Mouse (Mus musculus) limb, embryonic 14.5 days (tissue): ENCODE measurements around the gene Usp47. TPM values are rescaled to one million over a fixed set of nuclear protein-coding genes. Genes with fewer than 3 reads are reported as not detected.
A peak's percentile ranks its signal among the peaks of the same experiment; 100 is the strongest.

ENCODE experiments used
- ATAC-seq: fragments of 200-750 bp; cut with Nextera tagmentation; 2 replicates; pipeline ENCODE4 v1.8.0; 2017; ENCODE audit warnings: low read depth, moderate number of reproducible peaks, moderate TSS enrichment; ENCODE audit not compliant: low FRiP score
- DNase-seq: peaks from one replicate; pipeline ENCODE4 v3.0.0-alpha.2; 2015; ENCODE audit warnings: low spot score
- H3K27ac ChIP-seq: fragments of 300-500 bp; sonication (generic); replicated peaks from 2 replicates; pipeline ENCODE4 v1.5.1; 2014; ENCODE audit warnings: low read depth, mild to moderate bottlenecking, low read length, moderate library complexity, mixed read lengths
- H3K27me3 ChIP-seq: fragments of 300-500 bp; sonication (generic); 2 replicates; pipeline ENCODE4 v1.6.1; 2014; ENCODE audit warnings: low read length, mixed read lengths; ENCODE audit not compliant: control insufficient read depth, insufficient read depth
- H3K36me3 ChIP-seq: fragments of 300-500 bp; sonication (generic); 2 replicates; pipeline ENCODE4 v1.6.1; 2014; ENCODE audit warnings: mild to moderate bottlenecking, low read length, moderate library complexity, mixed read lengths; ENCODE audit not compliant: control insufficient read depth, insufficient read depth
- H3K4me1 ChIP-seq: fragments of 300-500 bp; sonication (generic); 2 replicates; pipeline ENCODE4 v1.6.1; 2014; ENCODE audit warnings: antibody characterized with exemption, low read length, mixed read lengths; ENCODE audit not compliant: control insufficient read depth, insufficient read depth
- H3K4me2 ChIP-seq: fragments of 300-500 bp; sonication (generic); replicated peaks from 2 replicates; pipeline ENCODE4 v1.6.1; 2014; ENCODE audit warnings: low read depth, mild to moderate bottlenecking, low read length, moderate library complexity; ENCODE audit not compliant: severe bottlenecking
- H3K4me3 ChIP-seq: fragments of 300-500 bp; sonication (generic); replicated peaks from 2 replicates; pipeline ENCODE4 v1.5.1; 2014; ENCODE audit warnings: low read length
- H3K9ac ChIP-seq: fragments of 300-500 bp; sonication (generic); 2 replicates; pipeline ENCODE4 v1.6.1; 2014; ENCODE audit warnings: mild to moderate bottlenecking, low read depth, low read length, moderate library complexity; ENCODE audit not compliant: severe bottlenecking
- H3K9me3 ChIP-seq: fragments of 300-500 bp; sonication (generic); 2 replicates; pipeline ENCODE4 v1.6.1; 2016; ENCODE audit warnings: low read length; ENCODE audit not compliant: control insufficient read depth
- POLR2A ChIP-seq: fragments of 200-500 bp; IDR thresholded peaks from 2 replicates; pipeline ENCODE4 v1.8.0; 2012; ENCODE audit warnings: inconsistent platforms, mild to moderate bottlenecking, moderate library complexity, borderline replicate concordance; ENCODE audit not compliant: insufficient read depth, insufficient read length; ENCODE audit errors: extremely low read depth
- WGBS: fragments of 180-500 bp; shearing (Covaris S2); extraction: QIAGEN DNeasy Blood & Tissue Kit; methylation state at CpG from one replicate; pipeline ENCODE4 v1.1.7; 2014; 5-methylcytosine and 5-hydroxymethylcytosine counted together
- polyA plus RNA-seq, 2 experiments: library from polyadenylated mRNA; depleted of rRNA in 1 of 2; stranded (reverse) in 1 of 2; unstranded in 1 of 2; fragments of >200 nt; fragmentation: Nextera tagmentation in 1 of 2; extraction: Ambion mirVana in 1 of 2; gene quantifications; 2 replicates each; pipeline versions ENCODE4 v1.2.1 to v1.2.3; 2012 to 2014

Gene Usp47
- polyA plus RNA-seq, 2 experiments: 51.9 to 81.2 TPM

- Histone ChIP-seq H3K27me3 (no peaks in the 10 kb centered on the region), H3K9me3 (no peaks in the 10 kb centered on the region), H3K36me3 (no peaks in the 10 kb centered on the region), H3K4me2 (no peak overlapping the region), H3K27ac (no peak overlapping the region), H3K4me1 (no peaks in the 10 kb centered on the region), H3K4me3 (no peak overlapping the region), H3K9ac (no peak overlapping the region)
- TF ChIP-seq POLR2A: no peak
- DNase-seq (no peak), ATAC-seq (no peak)
- WGBS: 74% methylated on average over 4 of the region's 4 CpGs
These were observed 12.3 kb upstream of the Usp47 start for GRCm38 (mm10) chr7:112010976-112011375.

DNA sequence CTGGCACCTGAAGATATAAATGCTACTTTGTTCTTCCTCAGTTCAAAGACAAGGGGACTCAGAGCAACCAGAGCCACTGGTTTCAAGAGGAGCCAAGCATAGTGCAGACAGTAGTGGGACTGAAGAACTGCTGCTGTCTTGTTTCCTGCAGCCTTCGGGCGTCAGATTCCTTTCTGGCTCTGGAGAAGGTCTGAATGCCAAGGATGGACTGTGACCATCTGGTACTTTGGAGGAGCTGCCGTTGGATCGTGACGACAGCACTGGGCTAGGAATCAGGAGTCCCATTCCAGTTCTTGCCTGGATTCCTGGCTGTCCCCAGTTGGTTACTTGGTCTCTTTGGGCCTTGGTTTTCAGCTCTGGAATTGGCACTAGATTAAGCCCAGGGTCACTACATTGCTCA lies 11.2 kb upstream of the Usp47 start:
- DNase-seq (no peak), ATAC-seq (no peak)
- TF ChIP-seq POLR2A: no peak
- no peak overlapping the region for H3K4me2 ChIP-seq
- no peaks in the 10 kb centered on the region for H3K36me3 ChIP-seq
- 29% methylated on average over 5 of the region's 5 CpGs for WGBS
- H3K9me3 ChIP-seq: no peaks in the 10 kb centered on the region
- H3K4me3 ChIP-seq: no peak overlapping the region
- H3K27ac ChIP-seq: no peak overlapping the region
- no peaks in the 10 kb centered on the region for H3K27me3 ChIP-seq
- H3K9ac ChIP-seq: no peak overlapping the region
- H3K4me1 ChIP-seq: no peaks in the 10 kb centered on the region

DNA sequence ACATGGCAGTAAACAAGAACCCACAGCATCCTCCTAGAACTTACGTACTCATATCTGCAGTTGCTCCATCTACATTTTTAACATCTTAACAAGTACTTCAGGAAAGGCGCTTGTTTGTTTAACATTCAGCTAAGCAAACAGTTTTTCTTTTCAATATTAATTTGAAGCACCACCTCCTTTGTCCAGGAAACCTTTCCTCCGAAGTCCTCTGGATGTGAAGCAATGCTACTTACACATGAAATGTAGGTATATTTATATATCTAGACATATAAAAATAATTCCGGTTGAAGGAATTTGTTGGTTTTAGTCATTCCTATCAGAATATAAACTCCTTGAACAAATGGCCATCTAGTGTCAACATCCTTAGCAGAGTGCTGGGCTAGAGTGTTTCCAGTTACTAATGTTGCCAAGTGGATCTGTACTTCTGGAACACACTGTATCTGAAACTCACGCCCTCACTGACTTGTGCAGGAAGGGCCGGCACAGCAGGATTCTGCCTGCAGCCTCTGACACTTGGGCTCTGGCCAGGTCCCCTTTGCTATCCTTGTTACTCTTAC lies 10.6 kb upstream of the Usp47 start:
- no peak for ATAC-seq
- DNase-seq: no peak
- no peak for TF ChIP-seq POLR2A
- H3K27ac ChIP-seq: no peak overlapping the region
- 82% methylated on average over 6 of the region's 6 CpGs for WGBS
- no peaks in the 10 kb centered on the region for H3K27me3 ChIP-seq
- no peaks in the 10 kb centered on the region for H3K4me1 ChIP-seq
- H3K4me3 ChIP-seq: no peak overlapping the region
- no peaks in the 10 kb centered on the region for H3K36me3 ChIP-seq
- H3K9ac ChIP-seq: no peak overlapping the region
- H3K9me3 ChIP-seq: no peaks in the 10 kb centered on the region
- no peak overlapping the region for H3K4me2 ChIP-seq

DNA sequence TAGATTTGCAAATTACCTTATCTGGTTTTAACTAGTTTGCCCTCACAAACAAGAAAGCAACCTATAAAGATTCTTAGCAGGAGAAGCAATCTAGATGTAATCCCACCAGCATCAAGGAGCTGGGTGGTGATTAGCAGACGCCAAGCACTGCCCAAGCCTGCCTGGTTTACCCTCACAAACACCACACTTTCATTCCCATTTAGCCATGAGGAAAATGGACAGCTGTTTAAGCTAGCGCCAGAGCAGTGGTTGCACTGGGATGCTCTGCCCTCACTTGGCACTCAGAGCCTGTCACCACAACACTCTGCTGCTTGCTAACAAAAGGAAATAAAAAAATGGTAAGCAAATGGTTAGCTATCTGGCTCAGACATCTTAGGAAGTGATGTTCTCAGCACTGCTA lies 9.2 kb upstream of the Usp47 start:
- Histone ChIP-seq H3K4me1 (no peaks in the 10 kb centered on the region), H3K27ac (no peak overlapping the region), H3K4me2 (no peak overlapping the region), H3K36me3 (no peaks in the 10 kb centered on the region), H3K27me3 (no peaks in the 10 kb centered on the region), H3K9ac (no peak overlapping the region), H3K9me3 (no peaks in the 10 kb centered on the region), H3K4me3 (no peak overlapping the region)
- DNase-seq (no peak), ATAC-seq (no peak)
- no peak for TF ChIP-seq POLR2A
- WGBS: 46% methylated on average over 2 of the region's 2 CpGs

DNA sequence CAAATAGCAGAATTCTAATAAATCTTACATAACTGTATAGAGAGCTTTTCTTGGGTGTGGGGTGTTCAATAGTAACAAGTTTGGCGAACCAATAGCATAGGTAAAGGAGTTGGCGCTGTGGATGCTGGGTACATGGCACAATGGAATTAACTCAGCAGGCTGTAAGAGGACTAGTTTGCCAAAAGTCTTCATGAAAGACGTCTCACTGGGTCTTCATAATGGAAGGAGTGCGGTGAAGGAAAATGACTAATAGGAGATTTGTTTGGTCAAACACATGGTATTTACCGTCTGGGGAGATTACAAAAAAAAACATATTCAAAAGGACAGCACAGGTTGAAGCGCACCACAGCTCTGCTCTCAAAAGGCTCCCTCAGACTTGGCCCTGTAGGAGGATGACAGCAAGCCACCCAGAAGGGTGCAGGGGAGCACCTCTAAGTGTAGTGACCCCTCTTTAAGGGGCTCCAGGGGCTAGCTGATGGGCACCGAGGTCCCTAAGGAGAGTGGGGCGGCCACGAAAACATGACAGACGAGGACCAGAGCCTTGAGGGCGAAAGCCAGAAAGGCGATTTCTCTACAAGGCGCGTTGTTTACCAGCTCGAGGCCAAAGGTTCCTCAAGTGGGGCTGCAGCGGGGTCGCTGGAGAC lies 676 bp upstream of the Usp47 start:
- Histone ChIP-seq H3K27ac (peak overlapping the region; percentile 99), H3K4me2 (peak overlapping the region; percentile 62), H3K4me1 (peaks cover 25% of the 10 kb centered on the region), H3K4me3 (peak overlapping the region; percentile 97), H3K9ac (peak overlapping the region; percentile 99), H3K36me3 (no peaks in the 10 kb centered on the region), H3K27me3 (no peaks in the 10 kb centered on the region), H3K9me3 (no peaks in the 10 kb centered on the region)
- ATAC-seq (peak; percentile 5; the same call in 1 of the 2 replicates), DNase-seq (no peak)
- WGBS: 19% methylated on average over 17 of the region's 17 CpGs
- TF ChIP-seq POLR2A: no peak
